Mouse (Mus musculus) kidney, adult 18-20 months (tissue): ENCODE measurements at regions not wholly inside any gene's neighbourhood (a gene's known extent, or its start where the extent isn't known, plus 50 kb on each side); places are given as distances from the start of the nearest gene placed in this dataset.

Experiments used
- DNase-seq: peaks from one replicate; pipeline ENCODE4 v3.0.0; 2021

GRCm38 (mm10) chr1:168495687-168496527, 63.8 kb upstream of the Pbx1 start:
- DNase-seq = no peak

- DNase-seq = no peak
Measured at GRCm38 (mm10) chr1:168487492-168487891, 55.4 kb upstream of the Pbx1 start.

GRCm38 (mm10) chr1:168483651-168484050, 51.6 kb upstream of the Pbx1 start:
- DNase-seq = no peak
